Mouse (Mus musculus) heart, postnatal 0 days (tissue): ENCODE data around the gene Slc4a5.

Source experiments
- CTCF ChIP-seq: IDR thresholded peaks from 2 replicates; pipeline ENCODE4 v1.5.1; 2016; ENCODE audit warnings: antibody characterized with exemption, control low read depth, low read depth
- EP300 ChIP-seq: IDR thresholded peaks from 2 replicates; pipeline ENCODE4 v1.6.1; 2016; ENCODE audit warnings: antibody characterized with exemption, low read depth

GRCm38 (mm10) chr6:83206321-83206720 is 13.3 kb upstream of the Slc4a5 start:
- TF ChIP-seq CTCF (no peak), EP300 (no peak)
